Comparison of ENCODE assay signal across 9 mouse cellular contexts in the genomic region with DNA sequence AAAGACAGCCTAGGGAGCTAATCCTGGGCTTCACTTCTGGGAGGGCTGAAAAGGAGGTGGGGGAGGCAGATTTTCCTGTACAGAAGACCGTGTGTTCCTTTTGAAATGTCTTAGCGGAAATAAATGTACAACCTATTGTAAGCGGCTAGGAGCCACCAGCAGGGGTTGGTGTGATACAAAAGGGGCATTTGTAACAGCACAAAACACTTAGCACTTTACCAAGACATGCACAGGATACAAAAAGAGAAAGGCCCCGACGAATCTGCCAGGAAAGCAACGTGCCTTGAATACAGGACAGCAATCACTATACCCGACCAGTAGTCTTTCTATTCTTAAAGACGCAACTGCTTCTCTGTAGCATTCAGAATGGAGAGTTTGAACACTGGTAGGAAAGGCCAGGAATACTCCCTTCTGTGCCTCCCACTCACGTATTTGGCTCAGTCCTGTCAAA.
DNase-seq lines count a peak whose midpoint lies in the region; ATAC-seq and TF ChIP-seq lines count a peak whose summit lies in the region.
"Had no signal": no experiment of that assay in that cellular context is flagged by ENCODE, and none has a peak within 500 bp of the region (broad histone marks: within the 10 kb centered on the region; RNA-seq: fewer than 3 reads in every experiment).

No protein-coding gene starts in this region.

- DNase-seq in Muller cell, postnatal 12 days (ENCODE audit: inconsistent ontology term): peak; percentile 32
- peak; percentile 27 for DNase-seq in embryonic facial prominence, embryonic 11.5 days (ENCODE audit: low spot score)
- DNase-seq in midbrain, embryonic 14.5 days: peak; percentile 77
- DNase-seq in gastrocnemius, postnatal 36 days: no peak
- DNase-seq in lung, postnatal 4 days: no peak
- no peak for DNase-seq in lung, postnatal 0 days (ENCODE audit: low spot score)

- H3K9me3 ChIP-seq in embryonic facial prominence, embryonic 11.5 days (replicated peaks; ENCODE audit: control insufficient read depth, low read length): no peaks in the 10 kb centered on the region
- no peaks in the 10 kb centered on the region for H3K9me3 ChIP-seq in hindbrain, embryonic 16.5 days (ENCODE audit: control insufficient read depth, low read length)
- no peaks in the 10 kb centered on the region for H3K9me3 ChIP-seq in midbrain, embryonic 14.5 days (ENCODE audit: control insufficient read depth, low read length)
- H3K9me3 ChIP-seq in intestine, embryonic 15.5 days: no peaks in the 10 kb centered on the region
- H3K9me3 ChIP-seq in lung, postnatal 0 days (ENCODE audit: low read length): no peaks in the 10 kb centered on the region
- H3K9me3 ChIP-seq: limb, embryonic 13.5 days had no signal

- no peak for TF ChIP-seq CTCF in lung, postnatal 0 days (IDR thresholded peaks at IDR 0.05)

- H3K4me1 ChIP-seq in embryonic facial prominence, embryonic 11.5 days (ENCODE audit: control insufficient read depth, insufficient read depth, low read length): no peaks in the 10 kb centered on the region
- H3K4me1 ChIP-seq in hindbrain, embryonic 16.5 days (ENCODE audit: control insufficient read depth, insufficient read depth, low read depth, low read length): no peaks in the 10 kb centered on the region; the same call in none of the 2 replicates
- H3K4me1 ChIP-seq in midbrain, embryonic 14.5 days (ENCODE audit: control insufficient read depth, insufficient read depth, low read length): peaks cover 5% of the 10 kb centered on the region; the same call in 1 of the 2 replicates
- no peaks in the 10 kb centered on the region for H3K4me1 ChIP-seq in intestine, embryonic 15.5 days (replicated peaks)
- no peaks in the 10 kb centered on the region for H3K4me1 ChIP-seq in lung, postnatal 0 days (ENCODE audit: insufficient read depth, low read depth, low read length)
- H3K4me1 ChIP-seq: limb, embryonic 13.5 days had no signal

- no peaks in the 10 kb centered on the region for H3K27me3 ChIP-seq in embryonic facial prominence, embryonic 11.5 days (ENCODE audit: control insufficient read depth, insufficient read depth, low read length)
- H3K27me3 ChIP-seq in hindbrain, embryonic 16.5 days (replicated peaks; ENCODE audit: control insufficient read depth, insufficient read depth, low read length): no peaks in the 10 kb centered on the region
- peaks cover 65% of the 10 kb centered on the region for H3K27me3 ChIP-seq in midbrain, embryonic 14.5 days (ENCODE audit: control insufficient read depth, insufficient read depth, low read length)
- H3K27me3 ChIP-seq in intestine, embryonic 15.5 days (replicated peaks): no peaks in the 10 kb centered on the region
- no peaks in the 10 kb centered on the region for H3K27me3 ChIP-seq in lung, postnatal 0 days (replicated peaks; ENCODE audit: insufficient read depth, low read length)
- H3K27me3 ChIP-seq: limb, embryonic 13.5 days had no signal

- TF ChIP-seq EP300 in lung, postnatal 0 days (IDR thresholded peaks at IDR 0.05): no peak

- WGBS in embryonic facial prominence, embryonic 11.5 days: 51% methylated on average over 9 of the region's 9 CpGs
- 19% methylated on average over 9 of the region's 9 CpGs for WGBS in hindbrain, embryonic 16.5 days
- 6% methylated on average over 9 of the region's 9 CpGs for WGBS in midbrain, embryonic 14.5 days
- 75% methylated on average over 9 of the region's 9 CpGs for WGBS in intestine, embryonic 15.5 days
- WGBS in lung, postnatal 0 days: 75% methylated on average over 9 of the region's 9 CpGs

- intact Hi-C loops in gastrocnemius, postnatal 36 days (cut with DNase I): no loop called here

- peak; percentile 72; the same call in 1 of the 2 replicates for ATAC-seq in embryonic facial prominence, embryonic 11.5 days (replicated peaks; ENCODE audit: insufficient number of reproducible peaks, low FRiP score, low TSS enrichment, low read depth)
- peak; percentile 94 for ATAC-seq in hindbrain, embryonic 16.5 days
- peak; percentile 76 for ATAC-seq in midbrain, embryonic 14.5 days (ENCODE audit: low FRiP score, low TSS enrichment)
- ATAC-seq in intestine, embryonic 15.5 days: no peak
- no peak for ATAC-seq in lung, postnatal 0 days

- no peak overlapping the region for H3K4me2 ChIP-seq in embryonic facial prominence, embryonic 11.5 days (ENCODE audit: low read depth, low read length)
- no peak overlapping the region for H3K4me2 ChIP-seq in hindbrain, embryonic 16.5 days (ENCODE audit: low read length)
- peak overlapping the region; percentile 2; the same call in 1 of the 2 replicates for H3K4me2 ChIP-seq in midbrain, embryonic 14.5 days (ENCODE audit: low read length)
- H3K4me2 ChIP-seq in intestine, embryonic 15.5 days (replicated peaks): no peak overlapping the region
- no peak overlapping the region for H3K4me2 ChIP-seq in lung, postnatal 0 days (replicated peaks; ENCODE audit: low read depth, low read length)
- H3K4me2 ChIP-seq: limb, embryonic 13.5 days had no signal

- no peak overlapping the region for H3K9ac ChIP-seq in embryonic facial prominence, embryonic 11.5 days (replicated peaks; ENCODE audit: low read length)
- no peak overlapping the region for H3K9ac ChIP-seq in hindbrain, embryonic 16.5 days (ENCODE audit: low read depth, low read length)
- no peak overlapping the region for H3K9ac ChIP-seq in midbrain, embryonic 14.5 days (replicated peaks; ENCODE audit: low read length)
- no peak overlapping the region for H3K9ac ChIP-seq in intestine, embryonic 15.5 days
- no peak overlapping the region for H3K9ac ChIP-seq in lung, postnatal 0 days (replicated peaks; ENCODE audit: low read depth)
- H3K9ac ChIP-seq: limb, embryonic 13.5 days had no signal

- no peak overlapping the region for H3K27ac ChIP-seq in embryonic facial prominence, embryonic 11.5 days (replicated peaks; ENCODE audit: low read depth, low read length)
- no peak overlapping the region for H3K27ac ChIP-seq in hindbrain, embryonic 16.5 days (ENCODE audit: low read depth, low read length)
- H3K27ac ChIP-seq in midbrain, embryonic 14.5 days (replicated peaks; ENCODE audit: low read depth, low read length): no peak overlapping the region
- no peak overlapping the region for H3K27ac ChIP-seq in intestine, embryonic 15.5 days
- H3K27ac ChIP-seq in lung, postnatal 0 days (ENCODE audit: low read length): no peak overlapping the region
- H3K27ac ChIP-seq: limb, embryonic 13.5 days had no signal

- no peaks in the 10 kb centered on the region for H3K36me3 ChIP-seq in embryonic facial prominence, embryonic 11.5 days (replicated peaks; ENCODE audit: control insufficient read depth, insufficient read depth, low read depth, low read length)
- no peaks in the 10 kb centered on the region for H3K36me3 ChIP-seq in hindbrain, embryonic 16.5 days (ENCODE audit: control insufficient read depth, insufficient read depth, low read length)
- H3K36me3 ChIP-seq in midbrain, embryonic 14.5 days (ENCODE audit: control insufficient read depth, insufficient read depth, low read length): no peaks in the 10 kb centered on the region
- H3K36me3 ChIP-seq in intestine, embryonic 15.5 days: no peaks in the 10 kb centered on the region
- H3K36me3 ChIP-seq in lung, postnatal 0 days (ENCODE audit: insufficient read depth, low read length): no peaks in the 10 kb centered on the region
- H3K36me3 ChIP-seq: limb, embryonic 13.5 days had no signal

- H3K4me3 ChIP-seq in embryonic facial prominence, embryonic 11.5 days (ENCODE audit: low read depth, low read length): no peak overlapping the region
- H3K4me3 ChIP-seq in hindbrain, embryonic 16.5 days (ENCODE audit: low read length): no peak overlapping the region
- no peak overlapping the region for H3K4me3 ChIP-seq in midbrain, embryonic 14.5 days (replicated peaks; ENCODE audit: low read depth, low read length)
- no peak overlapping the region for H3K4me3 ChIP-seq in intestine, embryonic 15.5 days (replicated peaks)
- no peak overlapping the region for H3K4me3 ChIP-seq in lung, postnatal 0 days (ENCODE audit: low read depth, low read length)
- H3K4me3 ChIP-seq: limb, embryonic 13.5 days had no signal

Comparison
In these comparisons a context has a peak if more than half of its experiments do, and no peak if none do; other contexts are left out.
1. DNase-seq: peak in Muller cell, postnatal 12 days (single experiment), embryonic facial prominence, embryonic 11.5 days (single experiment) and midbrain, embryonic 14.5 days (single experiment); none in gastrocnemius, postnatal 36 days (0 of 2), lung, postnatal 4 days (0 of 2) and lung, postnatal 0 days (single experiment).
2. ATAC-seq: peak in embryonic facial prominence, embryonic 11.5 days (single experiment), hindbrain, embryonic 16.5 days (single experiment) and midbrain, embryonic 14.5 days (single experiment); none in intestine, embryonic 15.5 days (single experiment) and lung, postnatal 0 days (single experiment).